Mouse (Mus musculus) heart, embryonic 14.5 days (tissue): ENCODE data around the gene Eps8l3. TPM values are rescaled to one million over a fixed set of nuclear protein-coding genes. Genes with fewer than 3 reads are reported as not detected.

ENCODE experiments used
- ATAC-seq: fragments of 200-750 bp; cut with Nextera tagmentation; 2 replicates; pipeline ENCODE4 v1.8.0; 2017; ENCODE audit warnings: low read depth, moderate TSS enrichment; ENCODE audit not compliant: insufficient number of reproducible peaks, insufficient read depth, low FRiP score
- H3K27ac ChIP-seq, 2 experiments: fragments of 200-500 bp in 1 of 2; fragments of 300-500 bp in 1 of 2; sonication (generic) in 1 of 2; replicated peaks in 1 of 2; 2 replicates each; pipeline ENCODE4 v1.5.1; 2012 to 2014; ENCODE audit warnings: low read depth in 2 of 2, low read length in 2 of 2, control low read depth in 1 of 2, mild to moderate bottlenecking in 1 of 2, mixed read lengths in 1 of 2; ENCODE audit not compliant: control insufficient read depth in 1 of 2, insufficient read depth in 1 of 2
- H3K27me3 ChIP-seq: fragments of 300-500 bp; sonication (generic); 2 replicates; pipeline ENCODE4 v1.6.1; 2014; ENCODE audit warnings: mild to moderate bottlenecking, low read length, control low read depth; ENCODE audit not compliant: control insufficient read depth, insufficient read depth
- H3K36me3 ChIP-seq: fragments of 300-500 bp; sonication (generic); 2 replicates; pipeline ENCODE4 v1.6.1; 2014; ENCODE audit warnings: mild to moderate bottlenecking, control low read depth, low read length, mixed read lengths; ENCODE audit not compliant: control insufficient read depth, insufficient read depth
- H3K4me1 ChIP-seq, 2 experiments: fragments of 200-500 bp in 1 of 2; fragments of 300-500 bp in 1 of 2; sonication (generic) in 1 of 2; 2 replicates each; pipeline ENCODE4 v1.6.1; 2012 to 2014; ENCODE audit warnings: low read length in 2 of 2, control low read depth in 1 of 2, mixed read lengths in 1 of 2; ENCODE audit not compliant: control insufficient read depth in 2 of 2, insufficient read depth in 2 of 2
- H3K4me2 ChIP-seq: fragments of 300-500 bp; sonication (generic); 2 replicates; pipeline ENCODE4 v1.6.1; 2014; ENCODE audit warnings: mild to moderate bottlenecking, low read length
- H3K4me3 ChIP-seq, 2 experiments: fragments of 200-500 bp in 1 of 2; fragments of 300-500 bp in 1 of 2; sonication (generic) in 1 of 2; 2 replicates each; pipeline ENCODE4 v1.5.1; 2012 to 2014; ENCODE audit warnings: low read length in 2 of 2, mild to moderate bottlenecking in 2 of 2, control low read depth in 1 of 2, low read depth in 1 of 2, moderate library complexity in 1 of 2; ENCODE audit not compliant: control insufficient read depth in 1 of 2, insufficient read depth in 1 of 2
- H3K9ac ChIP-seq: fragments of 300-500 bp; sonication (generic); 2 replicates; pipeline ENCODE4 v1.6.1; 2014; ENCODE audit warnings: mild to moderate bottlenecking, low read length
- H3K9me3 ChIP-seq: fragments of 300-500 bp; sonication (generic); 2 replicates; pipeline ENCODE4 v1.6.1; 2016; ENCODE audit warnings: low read length, control low read depth; ENCODE audit not compliant: control insufficient read depth
- WGBS: fragments of 180-500 bp; shearing (Covaris S2); extraction: QIAGEN DNeasy Blood & Tissue Kit; methylation state at CpG from one replicate; pipeline ENCODE4 v1.1.7; 2014; 5-methylcytosine and 5-hydroxymethylcytosine counted together
- polyA plus RNA-seq: library from polyadenylated mRNA; unstranded; fragments of >200 nt; fragmentation: Nextera tagmentation; extraction: Ambion mirVana; gene quantifications from 2 replicates; pipeline ENCODE4 v1.2.1, GENCODE M21; 2014

Gene Eps8l3
- polyA plus RNA-seq, 1 experiment from 2014 or later, result not detected

- no peaks in the 10 kb centered on the region for H3K36me3 ChIP-seq
- no peaks in the 10 kb centered on the region for H3K9me3 ChIP-seq
- no peak overlapping the region for H3K9ac ChIP-seq
- no peak for ATAC-seq
- H3K4me2 ChIP-seq, result no peak overlapping the region
- 87% methylated on average over 3 of the region's 3 CpGs for WGBS
- H3K4me1 ChIP-seq, result 0 out of 4 replicates have a peak, but pooled peaks cover 0 to 2% of the 10 kb centered on the region in 2 experiments
- no peak overlapping the region for H3K4me3 ChIP-seq
- no peak overlapping the region for H3K27ac ChIP-seq
- no peaks in the 10 kb centered on the region for H3K27me3 ChIP-seq
These were observed 48.3 kb downstream of the Eps8l3 start for GRCm38 (mm10) chr3:107925335-107925734.

- no peak overlapping the region for H3K4me3 ChIP-seq
- no peak for ATAC-seq
- peaks cover 6 to 13% of the 10 kb centered on the region in 2 experiments for H3K4me1 ChIP-seq
- H3K9me3 ChIP-seq, result no peaks in the 10 kb centered on the region
- H3K36me3 ChIP-seq, result no peaks in the 10 kb centered on the region
- no peak overlapping the region for H3K27ac ChIP-seq
- H3K4me2 ChIP-seq, result no peak overlapping the region
- WGBS, result 76% methylated on average over 3 of the region's 3 CpGs
- no peaks in the 10 kb centered on the region for H3K27me3 ChIP-seq
- H3K9ac ChIP-seq, result no peak overlapping the region
These were observed 50.8 kb downstream of the Eps8l3 start for GRCm38 (mm10) chr3:107927841-107928240.

- peaks cover 6 to 10% of the 10 kb centered on the region in 2 experiments for H3K4me1 ChIP-seq
- ATAC-seq, result no peak
- no peaks in the 10 kb centered on the region for H3K27me3 ChIP-seq
- no peak overlapping the region for H3K4me2 ChIP-seq
- no peaks in the 10 kb centered on the region for H3K36me3 ChIP-seq
- no peaks in the 10 kb centered on the region for H3K9me3 ChIP-seq
- 82% methylated on average over 11 of the region's 11 CpGs for WGBS
- no peak overlapping the region for H3K9ac ChIP-seq
- no peak overlapping the region for H3K27ac ChIP-seq
- no peak overlapping the region for H3K4me3 ChIP-seq
These were observed 51.7 kb downstream of the Eps8l3 start for GRCm38 (mm10) chr3:107928691-107929090.

- Histone ChIP-seq H3K9ac (no peak overlapping the region), H3K9me3 (no peaks in the 10 kb centered on the region), H3K4me3 (no peak overlapping the region), H3K36me3 (no peaks in the 10 kb centered on the region), H3K4me1 (peaks cover 6 to 10% of the 10 kb centered on the region in 2 experiments), H3K27ac (no peak overlapping the region), H3K27me3 (no peaks in the 10 kb centered on the region), H3K4me2 (no peak overlapping the region)
- WGBS, result 72% methylated on average over 4 of the region's 4 CpGs
- ATAC-seq, result no peak
These were observed 52.2 kb downstream of the Eps8l3 start for GRCm38 (mm10) chr3:107929243-107929642.

GRCm38 (mm10) chr3:107929731-107930130 lies 52.7 kb downstream of the Eps8l3 start:
- no peak overlapping the region for H3K9ac ChIP-seq

GRCm38 (mm10) chr3:107931134-107931533 lies 54.1 kb downstream of the Eps8l3 start:
- Histone ChIP-seq H3K9ac (peak overlapping the region; percentile 65), H3K4me2 (peak overlapping the region; percentile 63), H3K4me1 (peaks cover 9 to 10% of the 10 kb centered on the region in 2 experiments), H3K9me3 (no peaks in the 10 kb centered on the region), H3K36me3 (no peaks in the 10 kb centered on the region), H3K4me3 (peak overlapping the region; percentile 37 to 38), H3K27ac (peak overlapping the region; percentile 55 to 79), H3K27me3 (no peaks in the 10 kb centered on the region)
- 56% methylated on average over 2 of the region's 2 CpGs for WGBS
- ATAC-seq, result no peak

More at GRCm38 (mm10) chr3:107929731-107930130, 52.7 kb downstream of the Eps8l3 start:
- H3K27me3 ChIP-seq, result no peaks in the 10 kb centered on the region
- H3K36me3 ChIP-seq, result no peaks in the 10 kb centered on the region
- H3K4me3 ChIP-seq, result no peak overlapping the region
- H3K27ac ChIP-seq, result no peak overlapping the region
- peaks cover 6 to 10% of the 10 kb centered on the region in 2 experiments for H3K4me1 ChIP-seq
- 74% methylated on average over 4 of the region's 4 CpGs for WGBS
- H3K9me3 ChIP-seq, result no peaks in the 10 kb centered on the region
- no peak overlapping the region for H3K4me2 ChIP-seq
- ATAC-seq, result no peak

- Histone ChIP-seq H3K4me2 (peak within 1 kb of the TSS; percentile 63), H3K9me3 (no peaks in the 10 kb centered on the region), H3K27ac (peak within 1 kb of the TSS; percentile 55 to 79), H3K9ac (peak within 1 kb of the TSS; percentile 65), H3K36me3 (no peaks in the 10 kb centered on the region), H3K27me3 (no peaks in the 10 kb centered on the region), H3K4me3 (peak within 1 kb of the TSS; percentile 37 to 38), H3K4me1 (peaks cover 10% of the 10 kb centered on the region in 2 experiments)
- ATAC-seq, result peak; percentile 94
- WGBS, result under 1% methylated on average over 10 of the region's 10 CpGs
These were observed 54.6 kb downstream of the Eps8l3 start, which contains the start of gene Gstm7 for GRCm38 (mm10) chr3:107931670-107932069. Gstm7 (minus strand) TSS chr3:107931817.

- Histone ChIP-seq H3K4me2 (no peak overlapping the region), H3K4me1 (peaks cover 10% of the 10 kb centered on the region in 2 experiments), H3K36me3 (no peaks in the 10 kb centered on the region), H3K4me3 (no peak overlapping the region), H3K27ac (0 out of 4 replicates have a peak overlapping the region, but pooled peaks have one; percentile 46 to 57), H3K9me3 (no peaks in the 10 kb centered on the region), H3K27me3 (no peaks in the 10 kb centered on the region), H3K9ac (no peak overlapping the region)
- no peak for ATAC-seq
- WGBS, result 62% methylated on average over 6 of the region's 6 CpGs
These were observed 55.1 kb downstream of the Eps8l3 start for GRCm38 (mm10) chr3:107932128-107932527.
